Mouse (Mus musculus): ENCODE results near the gene Zcchc18. TPM values are rescaled to one million over a fixed set of nuclear protein-coding genes. Genes with fewer than 3 reads are reported as not detected.
"Not testable (repeated sequence)": the region's sequence is repeated elsewhere in the genome, so short reads cannot be mapped to it uniquely, and the experiment has no call there.

Gene Zcchc18
- not detected for total RNA-seq (2021)
- long read RNA-seq, experiment 1: 0 reads
- long read RNA-seq, experiment 2: 0 reads

DNA sequence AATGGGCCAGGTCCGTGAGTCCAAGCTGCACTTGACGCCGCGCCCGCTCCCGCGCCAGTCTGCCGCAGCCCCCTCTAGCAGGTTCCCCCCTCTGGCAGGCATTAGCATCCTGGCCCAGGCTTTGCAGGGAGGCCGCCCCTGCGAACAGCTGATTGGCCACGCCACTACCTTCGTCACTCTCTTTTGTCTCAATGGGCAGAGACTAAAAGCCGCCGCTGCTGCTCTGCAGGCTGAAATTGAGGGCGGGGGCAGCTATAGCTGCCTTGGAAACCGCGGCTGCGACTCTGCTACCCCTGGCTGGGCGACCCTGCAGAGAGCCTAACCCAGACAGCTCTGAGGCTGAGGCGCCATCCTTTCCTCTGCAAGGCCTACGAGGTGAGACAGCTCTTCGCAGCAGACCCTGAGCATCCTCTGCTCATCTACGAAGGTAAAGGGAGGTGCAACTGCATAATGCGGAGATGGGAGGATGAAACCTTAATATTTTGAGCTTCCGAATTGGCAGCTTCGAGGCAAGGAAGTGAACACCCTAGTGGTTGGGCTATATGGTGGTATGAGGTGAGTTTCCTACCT is at the start of gene Zcchc18:
Zcchc18 (plus strand) TSS at position 178 of the 570 bp plus-strand sequence.
- peak in 1 of 2 experiments; percentile 13 for DNase-seq
- intact Hi-C loops (cut with DNase I): no loop called here

DNA sequence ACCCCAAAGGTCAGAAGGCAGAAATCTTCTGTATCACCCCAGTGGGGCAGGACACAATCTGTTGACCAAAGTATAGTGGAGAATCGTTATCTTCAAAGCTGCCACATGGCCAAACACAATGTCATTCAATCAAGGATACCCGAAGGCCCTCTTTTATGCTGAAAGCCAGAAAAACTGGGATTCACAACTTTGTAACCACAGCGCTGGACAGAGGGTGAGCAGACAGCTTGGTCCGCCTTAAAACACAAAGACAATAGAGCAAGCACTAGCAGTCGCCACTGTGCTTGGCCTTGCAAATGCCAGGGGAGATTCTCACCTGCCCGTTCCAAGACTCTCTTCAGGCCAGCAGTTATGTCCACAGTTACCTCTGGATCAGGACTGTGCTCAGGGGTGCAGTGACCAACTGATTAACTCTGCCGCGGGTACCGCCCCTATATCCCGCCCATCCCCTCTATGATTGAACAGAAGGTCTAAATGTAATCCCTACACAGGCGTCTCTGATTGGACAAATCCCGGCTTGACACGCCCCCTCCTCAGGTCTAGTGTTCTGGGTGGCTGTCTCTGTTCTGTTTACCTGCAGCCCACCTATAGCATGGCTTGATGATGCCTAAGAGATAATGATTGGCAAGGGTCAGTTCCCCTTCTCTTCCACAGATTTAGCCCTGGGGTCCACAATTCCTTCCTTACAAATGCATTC is 35.2 kb upstream of the Zcchc18 start:
- peak in 1 of 2 experiments; percentile 11 for DNase-seq
- intact Hi-C loops (cut with DNase I): not testable (repeated sequence)

DNA sequence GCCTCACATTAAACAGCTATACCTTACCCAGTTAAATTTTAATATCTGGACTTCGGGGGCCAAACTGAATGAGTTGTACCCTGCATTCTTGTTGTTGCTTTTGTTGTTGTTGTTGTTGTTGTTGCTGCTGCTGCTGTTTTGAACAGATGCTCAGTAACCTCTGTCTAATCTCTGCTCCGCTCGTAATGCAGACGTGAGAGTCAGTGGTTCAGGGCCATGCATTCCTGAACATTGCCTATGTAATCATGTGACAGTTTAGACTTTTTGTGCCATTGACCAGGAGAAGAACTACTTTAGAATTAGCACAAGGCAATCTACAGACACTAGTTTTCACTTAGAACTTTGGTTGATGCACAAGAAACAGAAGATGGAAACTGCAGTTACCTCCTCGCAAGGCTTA is 34.7 kb upstream of the Zcchc18 start:
- DNase-seq; intact Hi-C loops (cut with DNase I): not testable (repeated sequence)

DNA sequence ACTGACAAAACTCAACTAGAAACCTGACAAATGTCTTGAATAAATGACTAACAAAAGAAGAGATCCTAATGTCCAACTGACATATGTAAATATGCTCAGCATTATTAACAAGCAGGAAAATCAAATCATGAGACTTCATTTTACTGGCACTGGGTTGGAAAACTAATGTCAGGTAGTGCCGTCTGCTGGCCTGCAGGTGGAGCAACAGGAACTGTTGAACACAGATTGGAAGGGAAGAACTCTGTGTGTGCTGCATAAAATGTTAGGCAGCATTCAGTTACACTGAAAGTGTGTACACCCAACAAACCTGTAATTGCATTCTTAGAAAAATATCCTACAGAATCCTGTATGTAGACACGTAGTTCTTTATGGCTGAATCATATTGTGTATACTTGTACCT is 33.3 kb upstream of the Zcchc18 start:
- no peak for DNase-seq
- intact Hi-C loops (cut with DNase I): no loop called here

DNA sequence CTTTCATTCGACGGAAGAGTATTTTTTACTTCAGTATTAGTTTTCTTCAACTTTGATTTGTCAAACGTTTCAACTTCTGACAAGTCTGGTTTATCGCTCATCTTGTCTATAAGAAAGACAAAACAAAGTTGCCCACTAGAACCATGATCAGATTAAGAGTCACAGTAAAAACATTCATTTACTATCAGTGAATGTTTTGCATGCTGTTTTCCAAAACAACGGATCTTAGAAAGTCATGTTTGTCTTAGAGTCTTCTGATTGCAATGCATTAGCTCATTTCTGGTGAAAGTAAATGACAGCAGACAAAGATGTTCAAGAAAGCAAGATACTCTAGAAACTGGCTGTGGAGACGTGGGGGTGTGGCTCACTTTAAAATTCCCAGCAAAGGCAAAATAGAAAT is 17.6 kb upstream of the Zcchc18 start, which contains the start of gene Tmsb15b2:
Tmsb15b2 (minus strand) TSS at position 101 of the 400 bp plus-strand sequence.
- intact Hi-C loops (cut with DNase I); DNase-seq: not testable (repeated sequence)

DNA sequence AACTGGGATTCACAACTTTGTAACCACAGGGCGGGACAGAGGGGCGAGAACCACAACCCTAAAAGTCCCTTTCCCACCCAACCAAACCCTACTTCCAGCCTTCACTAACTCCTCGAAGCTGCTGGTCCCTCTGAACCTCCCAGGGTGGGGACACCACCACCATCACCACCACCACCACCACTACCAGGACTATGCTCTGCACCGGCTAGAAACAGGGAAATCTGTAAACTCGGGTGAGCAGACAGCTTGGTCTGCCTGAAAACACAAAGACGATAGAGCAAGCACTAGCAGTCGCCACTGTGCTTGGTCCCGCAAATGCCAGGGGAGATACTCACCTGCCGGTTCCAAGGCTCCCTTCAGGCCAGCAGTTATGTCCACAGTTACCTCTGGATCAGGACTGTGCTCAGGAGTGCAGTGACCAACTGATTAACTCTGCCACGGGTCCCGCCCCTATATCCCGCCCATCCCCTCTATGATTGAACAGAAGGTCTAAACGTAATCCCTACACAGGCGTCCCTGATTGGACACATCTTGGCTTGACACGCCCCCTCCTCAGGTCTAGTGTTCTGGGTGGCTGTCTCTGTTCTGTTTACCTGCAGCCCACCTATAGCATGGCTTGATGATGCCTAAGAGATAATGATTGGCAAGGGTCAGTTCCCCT is 16.4 kb upstream of the Zcchc18 start, which contains the start of the genes Tmsb15l and Tmsb15b1:
Tmsb15l (minus strand) TSS at position 446 of the 661 bp plus-strand sequence.
Tmsb15b1 (minus strand) TSS at position 451 of the 661 bp plus-strand sequence.
- peak in 1 of 2 experiments; percentile 14 for DNase-seq
- intact Hi-C loops (cut with DNase I): no loop called here

- intact Hi-C loops (cut with DNase I): no loop called here
- DNase-seq: no peak
Measured at GRCm38 (mm10) chrX:136978616-136979015, 14.3 kb upstream of the Zcchc18 start.

DNA sequence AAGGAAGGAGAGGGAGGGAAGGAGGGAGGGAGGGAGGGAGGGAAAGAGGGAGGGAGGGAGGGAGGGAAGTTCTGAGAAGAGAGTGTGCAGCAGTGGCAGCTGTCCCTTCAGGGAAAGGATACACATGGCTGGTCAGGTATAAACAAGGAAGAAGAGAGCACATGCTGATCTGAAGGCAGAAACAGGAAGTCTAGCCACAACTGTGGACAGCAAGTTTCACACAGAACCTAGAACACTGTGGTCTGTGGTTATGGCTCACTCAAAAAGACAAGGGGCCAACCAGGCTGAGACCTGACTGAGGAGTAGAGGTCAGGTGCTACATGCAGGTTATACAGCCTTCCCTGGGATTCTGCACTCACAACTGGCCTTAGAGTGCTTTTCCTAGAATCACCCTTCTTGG is 6.9 kb upstream of the Zcchc18 start:
- intact Hi-C loops (cut with DNase I): no loop called here
- DNase-seq: no peak

DNA sequence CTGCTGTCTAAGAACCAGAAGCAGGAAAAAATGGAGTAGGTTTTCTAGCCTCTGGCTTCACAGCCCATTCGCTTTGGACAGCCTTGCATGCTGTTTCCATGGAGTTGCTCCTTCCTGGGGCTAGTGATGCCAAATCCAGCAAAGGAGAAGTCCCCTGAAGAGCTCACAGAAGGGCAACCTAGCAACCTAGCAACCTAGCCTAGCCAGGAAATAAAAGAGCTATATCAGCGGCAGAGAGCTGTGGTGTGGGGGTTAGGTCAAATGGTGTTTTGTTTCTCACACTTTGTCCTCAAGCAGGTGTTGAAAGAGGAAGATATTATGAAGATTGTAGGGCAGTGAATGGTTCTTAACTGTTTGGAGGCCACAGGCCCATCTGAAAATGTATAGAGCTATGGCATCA is 1.7 kb upstream of the Zcchc18 start:
- no peak for DNase-seq
- intact Hi-C loops (cut with DNase I): no loop called here

DNA sequence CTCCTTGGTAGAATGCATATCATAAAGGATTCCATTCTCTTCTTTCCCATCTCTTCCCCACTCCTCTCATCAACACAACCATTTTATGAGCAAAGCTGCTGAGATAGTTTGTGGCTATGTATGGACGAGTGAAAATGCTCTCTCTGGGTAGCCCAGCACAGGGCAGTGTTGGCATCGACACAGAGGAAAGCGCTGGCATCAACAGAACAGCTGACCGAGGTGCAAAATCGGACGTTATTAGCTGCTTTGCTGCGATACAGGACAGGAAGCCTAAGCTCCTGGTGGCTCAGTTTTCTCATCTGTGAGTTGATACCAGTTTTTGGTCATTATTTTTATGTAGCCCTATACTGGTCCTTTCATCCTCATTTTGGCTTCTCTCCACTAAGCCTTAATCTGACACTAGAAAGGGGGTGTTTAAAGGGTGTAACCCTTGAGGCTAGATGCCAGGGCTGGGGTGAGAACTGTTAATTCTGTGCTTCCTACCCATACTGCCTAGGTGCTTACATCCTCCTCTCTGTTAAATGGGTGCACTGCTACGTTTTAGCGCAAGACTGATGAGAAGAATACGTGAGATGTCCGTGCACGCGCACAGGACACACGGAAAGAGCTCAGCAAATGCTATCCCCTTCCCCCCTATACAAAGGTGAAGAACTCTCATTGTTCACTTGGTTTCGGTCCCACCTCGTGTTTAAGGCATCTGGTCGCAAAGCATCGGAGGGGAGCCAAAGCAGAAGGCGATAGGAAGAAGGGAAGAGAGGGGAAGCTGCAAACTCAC is 577 bp upstream of the Zcchc18 start:
- no peak for DNase-seq
- intact Hi-C loops (cut with DNase I): no loop called here

- no peak for DNase-seq
- intact Hi-C loops (cut with DNase I): no loop called here
Measured at GRCm38 (mm10) chrX:136993641-136994040, 686 bp downstream of the Zcchc18 start.

DNA sequence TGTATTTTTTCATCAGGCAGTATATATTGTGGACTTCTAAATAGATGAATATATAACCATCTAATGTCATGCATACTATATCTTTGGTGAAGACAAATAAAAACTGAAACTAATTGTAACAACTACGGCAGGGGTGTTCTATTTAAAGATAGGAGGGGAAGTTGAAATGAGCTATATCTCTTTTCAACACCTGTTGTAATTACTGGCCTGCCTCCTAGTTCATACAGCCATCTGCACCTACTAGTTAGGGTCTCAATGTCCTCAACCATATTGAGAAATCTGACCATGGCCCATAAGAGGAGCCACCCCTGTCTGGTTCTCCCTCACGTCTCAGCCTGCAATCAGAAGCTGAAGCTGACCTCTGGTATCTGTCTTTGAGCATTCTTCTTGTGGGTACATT is 3.3 kb downstream of the Zcchc18 start:
- intact Hi-C loops (cut with DNase I): no loop called here
- DNase-seq: no peak

DNA sequence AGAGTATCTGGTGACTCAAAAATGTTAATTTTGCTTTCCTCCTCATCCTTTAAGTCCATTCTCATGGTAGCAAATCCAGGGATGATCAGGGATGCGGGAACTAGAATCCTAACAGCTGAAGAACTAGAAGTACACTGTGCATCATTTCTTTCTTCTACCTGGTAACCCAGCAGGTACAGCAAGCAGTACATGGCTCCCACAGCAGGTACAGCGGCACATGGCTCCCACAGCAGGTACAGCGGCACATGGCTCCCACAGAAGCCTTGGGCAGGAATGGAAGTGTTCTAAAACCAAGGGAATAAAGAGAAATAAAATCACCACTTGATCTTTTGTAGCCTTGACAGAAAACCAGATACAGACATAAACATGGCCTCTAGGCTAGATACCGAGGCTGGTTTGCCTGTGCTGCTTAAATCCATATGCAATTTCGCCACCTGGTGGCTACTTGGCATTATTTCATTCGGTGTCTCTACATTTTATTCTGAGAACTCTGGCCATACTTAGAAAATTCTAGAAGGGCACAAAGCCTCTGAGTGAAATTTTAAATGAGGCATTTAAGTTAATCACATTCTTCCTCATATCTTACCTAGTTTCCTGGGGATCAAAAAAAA is 22.2 kb downstream of the Zcchc18 start:
- no peak for DNase-seq
- intact Hi-C loops (cut with DNase I): no loop called here

DNA sequence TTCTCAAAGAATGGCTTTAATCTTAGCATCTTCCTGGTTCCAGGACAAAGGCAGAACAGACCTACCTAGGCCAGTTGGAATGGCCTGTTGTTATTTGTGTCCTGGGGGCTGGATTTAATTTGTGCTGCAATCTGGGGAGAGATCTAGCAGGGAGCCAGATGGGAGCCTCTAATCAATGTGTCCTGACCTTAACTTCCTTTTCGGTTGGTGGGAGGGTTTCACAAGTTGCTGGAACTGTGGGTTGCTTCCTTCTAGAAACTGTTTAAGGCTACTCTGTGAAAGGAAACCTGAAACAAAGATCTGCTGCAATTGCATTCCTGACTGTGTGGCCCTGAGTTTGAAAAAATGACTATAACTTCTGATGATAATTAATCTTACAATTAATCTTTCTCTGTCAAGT is 24.7 kb downstream of the Zcchc18 start:
- intact Hi-C loops (cut with DNase I): no loop called here

DNA sequence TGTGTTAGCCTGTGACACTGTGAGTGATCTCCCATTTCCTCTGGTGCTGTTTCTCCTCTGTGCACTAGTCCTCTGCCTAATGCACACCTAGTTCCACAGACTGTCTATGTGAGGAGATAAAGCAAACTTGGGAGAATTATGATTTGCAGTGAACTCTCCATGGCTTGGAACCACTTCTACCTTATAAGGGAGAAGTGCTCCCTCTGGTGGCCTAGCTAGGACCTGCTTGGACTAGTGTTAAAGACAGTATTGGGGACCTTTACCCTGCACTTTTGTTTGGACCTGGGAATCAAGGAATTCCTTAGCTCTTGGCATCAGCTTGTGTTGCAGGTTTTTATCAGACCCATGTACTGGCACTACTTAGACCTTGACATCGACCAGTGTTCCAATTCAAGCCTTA is 26.4 kb downstream of the Zcchc18 start:
- DNase-seq: peak in 1 of 2 experiments; percentile 22
- intact Hi-C loops (cut with DNase I): no loop called here

More for the DNA sequence above, 24.7 kb downstream of the Zcchc18 start:
- DNase-seq: no peak

DNA sequence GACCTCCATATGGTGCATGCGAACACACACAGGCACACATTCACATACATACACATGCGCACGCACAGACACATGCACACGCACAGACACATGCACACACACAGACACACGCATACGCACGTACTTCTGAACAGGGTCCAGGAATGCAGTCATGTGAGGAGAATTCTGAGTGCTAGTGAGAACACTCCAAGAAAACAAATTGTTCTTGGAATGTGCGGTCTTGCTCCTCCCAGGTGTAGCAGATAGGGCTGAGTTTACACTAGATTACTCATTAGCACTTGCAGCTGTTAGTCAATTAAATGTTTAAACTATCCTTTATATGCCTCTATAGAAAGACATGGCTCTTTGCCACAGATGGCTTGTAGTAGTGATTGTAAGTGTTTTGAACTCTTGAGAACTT is 38.0 kb downstream of the Zcchc18 start:
- intact Hi-C loops (cut with DNase I): loop anchor here (10.0 kb wide), 1 partner anchor 286 kb away; the partner anchor contains the start of gene Morf4l2

GRCm38 (mm10) chrX:137031726-137032125 is 38.8 kb downstream of the Zcchc18 start:
- DNase-seq: no peak
- intact Hi-C loops (cut with DNase I): loop anchor here (10.0 kb wide), 1 partner anchor 287 kb away; the partner anchor contains the start of gene Morf4l2

More for the DNA sequence above, 38.0 kb downstream of the Zcchc18 start:
- DNase-seq: no peak

DNA sequence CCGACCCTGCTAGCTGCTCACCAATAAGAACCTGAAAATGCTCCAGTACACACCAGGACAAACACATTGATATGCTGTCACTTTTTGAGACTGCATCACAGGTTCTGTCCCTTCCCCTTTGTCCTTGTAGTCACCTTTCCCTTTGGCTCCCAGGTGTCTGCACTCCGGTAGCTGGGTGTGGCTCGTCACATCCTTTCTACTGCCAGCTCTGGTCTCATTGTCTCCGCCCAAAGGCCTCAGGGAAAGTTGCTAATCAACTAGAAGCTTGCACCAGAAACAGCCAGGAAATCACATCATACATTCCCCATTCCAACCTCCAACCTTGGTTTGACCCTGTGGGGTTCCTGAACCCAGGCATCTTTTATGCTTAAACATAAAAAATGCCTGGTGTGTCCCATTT is 41.4 kb downstream of the Zcchc18 start:
- no peak for DNase-seq
- intact Hi-C loops (cut with DNase I): loop anchor here (10.0 kb wide), 1 partner anchor 290 kb away; the partner anchor contains the start of gene Morf4l2

- intact Hi-C loops (cut with DNase I): loop anchor here (10.0 kb wide), 1 partner anchor 293 kb away; the partner anchor contains the start of gene Morf4l2
- DNase-seq: no peak
Measured at GRCm38 (mm10) chrX:137037470-137037999, 44.6 kb downstream of the Zcchc18 start.

Data from gastrocnemius, postnatal 36 days (tissue).